Mouse (Mus musculus): ENCODE data around the gene Trpm4. TPM values are rescaled to one million over a fixed set of nuclear protein-coding genes. Genes with fewer than 3 reads are reported as not detected.

Gene Trpm4
- 17.9 and 18.2 TPM in 2 replicates for polyA plus RNA-seq (2012; rRNA removed)

GRCm38 (mm10) chr7:45333431-45333982 is at the start of gene Trpm4:
Trpm4 (minus strand) TSS chr7:45333780.
- H3K4me1 ChIP-seq (ENCODE audit: control insufficient read depth, insufficient read depth, low read length) = 0 out of 2 replicates have a peak, but pooled peaks cover 5% of the 10 kb centered on the region
- WGBS = under 1% methylated on average over 38 of the region's 38 CpGs
- TF ChIP-seq POLR2A (IDR thresholded peaks at IDR 0.05; ENCODE audit: low read depth, low read length) = peak; percentile 21
- TF ChIP-seq CTCF (conservative IDR thresholded peaks at IDR 0.05; ENCODE audit: insufficient read depth, insufficient read length, low read depth, low read length) = no peak
- no peaks in the 10 kb centered on the region for H3K27me3 ChIP-seq (replicated peaks; ENCODE audit: control insufficient read depth, insufficient read depth, low read length)
- no peaks in the 10 kb centered on the region for H3K36me3 ChIP-seq (ENCODE audit: control insufficient read depth, insufficient read depth, low read length)
- peak; percentile 86 for DNase-seq
- peak within 1 kb of the TSS; percentile 74 for H3K27ac ChIP-seq (ENCODE audit: insufficient read depth, low read depth, low read length)
- peak within 1 kb of the TSS; percentile 70 for H3K4me3 ChIP-seq (ENCODE audit: insufficient read depth, low read depth, low read length)

DNA sequence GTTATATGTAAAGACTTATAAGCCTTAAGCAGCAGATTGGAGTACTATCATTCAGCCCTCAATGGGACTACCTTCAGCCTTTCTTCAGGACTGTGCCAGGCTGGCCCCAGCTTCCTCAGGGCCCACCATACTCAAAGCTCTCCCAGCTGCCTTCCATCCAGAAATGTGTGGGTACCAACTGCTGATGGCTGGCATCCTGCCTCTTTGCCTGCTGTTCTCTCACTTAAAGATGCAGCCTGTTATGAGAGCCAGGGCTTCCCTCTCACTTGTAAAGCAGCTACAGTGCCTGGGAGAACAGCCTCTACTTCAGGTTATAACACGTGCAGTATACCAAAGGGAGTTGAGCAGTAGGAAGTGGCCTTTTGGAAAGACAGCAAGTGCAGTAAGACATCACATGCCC is 42.5 kb upstream of the Trpm4 start:
- no peak for DNase-seq
- Histone ChIP-seq H3K4me1 (ENCODE audit: control insufficient read depth, insufficient read depth, low read length) (no peaks in the 10 kb centered on the region), H3K27me3 (replicated peaks; ENCODE audit: control insufficient read depth, insufficient read depth, low read length) (no peaks in the 10 kb centered on the region), H3K27ac (ENCODE audit: insufficient read depth, low read depth, low read length) (no peak overlapping the region), H3K4me3 (ENCODE audit: insufficient read depth, low read depth, low read length) (no peak overlapping the region), H3K36me3 (ENCODE audit: control insufficient read depth, insufficient read depth, low read length) (no peaks in the 10 kb centered on the region; the same call in 1 of the 2 replicates)
- TF ChIP-seq CTCF (conservative IDR thresholded peaks at IDR 0.05; ENCODE audit: insufficient read depth, insufficient read length, low read depth, low read length) (no peak), POLR2A (IDR thresholded peaks at IDR 0.05; ENCODE audit: low read depth, low read length) (no peak)
- 83% methylated on average over 1 of the region's 1 CpGs for WGBS

DNA sequence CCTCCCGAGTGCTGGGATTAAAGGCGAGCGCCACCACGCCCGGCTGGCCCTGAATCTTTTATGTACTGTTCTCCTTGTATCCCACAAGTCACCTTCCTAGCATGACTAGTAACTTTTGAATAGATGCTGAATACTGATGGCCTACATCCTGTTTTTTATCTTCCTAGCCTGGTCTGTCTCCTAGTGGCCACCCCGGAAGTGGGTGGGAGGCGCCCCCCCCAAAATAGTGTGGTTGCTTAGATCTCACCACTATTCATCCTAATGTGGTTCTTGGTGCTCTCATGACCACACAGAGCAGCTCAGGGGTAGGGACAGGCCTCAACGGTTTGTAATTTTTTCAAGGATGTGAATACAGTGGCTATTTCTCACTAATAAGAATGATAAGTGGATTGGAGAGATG is 41.0 kb upstream of the Trpm4 start:
- TF ChIP-seq POLR2A (IDR thresholded peaks at IDR 0.05; ENCODE audit: low read depth, low read length) (no peak), CTCF (conservative IDR thresholded peaks at IDR 0.05; ENCODE audit: insufficient read depth, insufficient read length, low read depth, low read length) (no peak)
- 93% methylated on average over 8 of the region's 8 CpGs for WGBS
- H3K4me1 ChIP-seq (ENCODE audit: control insufficient read depth, insufficient read depth, low read length) = no peaks in the 10 kb centered on the region; the same call in 1 of the 2 replicates
- H3K27ac ChIP-seq (ENCODE audit: insufficient read depth, low read depth, low read length) = no peak overlapping the region
- H3K4me3 ChIP-seq (ENCODE audit: insufficient read depth, low read depth, low read length) = no peak overlapping the region
- no peaks in the 10 kb centered on the region; the same call in 1 of the 2 replicates for H3K36me3 ChIP-seq (ENCODE audit: control insufficient read depth, insufficient read depth, low read length)
- no peak for DNase-seq
- no peaks in the 10 kb centered on the region for H3K27me3 ChIP-seq (replicated peaks; ENCODE audit: control insufficient read depth, insufficient read depth, low read length)

GRCm38 (mm10) chr7:45372371-45372770 is 38.8 kb upstream of the Trpm4 start:
- H3K4me1 ChIP-seq (ENCODE audit: control insufficient read depth, insufficient read depth, low read length) = no peaks in the 10 kb centered on the region; the same call in 1 of the 2 replicates
- H3K4me3 ChIP-seq (ENCODE audit: insufficient read depth, low read depth, low read length) = no peak overlapping the region
- no peak for DNase-seq
- H3K27ac ChIP-seq (ENCODE audit: insufficient read depth, low read depth, low read length) = no peak overlapping the region
- no peaks in the 10 kb centered on the region for H3K27me3 ChIP-seq (replicated peaks; ENCODE audit: control insufficient read depth, insufficient read depth, low read length)
- 75% methylated on average over 5 of the region's 5 CpGs for WGBS
- no peak for TF ChIP-seq POLR2A (IDR thresholded peaks at IDR 0.05; ENCODE audit: low read depth, low read length)
- no peak for TF ChIP-seq CTCF (conservative IDR thresholded peaks at IDR 0.05; ENCODE audit: insufficient read depth, insufficient read length, low read depth, low read length)
- H3K36me3 ChIP-seq (ENCODE audit: control insufficient read depth, insufficient read depth, low read length) = no peaks in the 10 kb centered on the region; the same call in 1 of the 2 replicates

GRCm38 (mm10) chr7:45370475-45371311 is 37.1 kb upstream of the Trpm4 start, which contains the start of gene Lin7b:
Lin7b (minus strand) TSS chr7:45370583.
- DNase-seq = peak; percentile 92
- Histone ChIP-seq H3K4me1 (ENCODE audit: control insufficient read depth, insufficient read depth, low read length) (no peaks in the 10 kb centered on the region; the same call in 1 of the 2 replicates), H3K27me3 (replicated peaks; ENCODE audit: control insufficient read depth, insufficient read depth, low read length) (no peaks in the 10 kb centered on the region), H3K27ac (ENCODE audit: insufficient read depth, low read depth, low read length) (peak within 1 kb of the TSS; percentile 65; the same call in 1 of the 2 replicates), H3K36me3 (ENCODE audit: control insufficient read depth, insufficient read depth, low read length) (no peaks in the 10 kb centered on the region), H3K4me3 (ENCODE audit: insufficient read depth, low read depth, low read length) (peak within 1 kb of the TSS; percentile 57)
- TF ChIP-seq CTCF (conservative IDR thresholded peaks at IDR 0.05; ENCODE audit: insufficient read depth, insufficient read length, low read depth, low read length) = no peak
- TF ChIP-seq POLR2A (IDR thresholded peaks at IDR 0.05; ENCODE audit: low read depth, low read length) = no peak
- WGBS = 8% methylated on average over 28 of the region's 28 CpGs

DNA sequence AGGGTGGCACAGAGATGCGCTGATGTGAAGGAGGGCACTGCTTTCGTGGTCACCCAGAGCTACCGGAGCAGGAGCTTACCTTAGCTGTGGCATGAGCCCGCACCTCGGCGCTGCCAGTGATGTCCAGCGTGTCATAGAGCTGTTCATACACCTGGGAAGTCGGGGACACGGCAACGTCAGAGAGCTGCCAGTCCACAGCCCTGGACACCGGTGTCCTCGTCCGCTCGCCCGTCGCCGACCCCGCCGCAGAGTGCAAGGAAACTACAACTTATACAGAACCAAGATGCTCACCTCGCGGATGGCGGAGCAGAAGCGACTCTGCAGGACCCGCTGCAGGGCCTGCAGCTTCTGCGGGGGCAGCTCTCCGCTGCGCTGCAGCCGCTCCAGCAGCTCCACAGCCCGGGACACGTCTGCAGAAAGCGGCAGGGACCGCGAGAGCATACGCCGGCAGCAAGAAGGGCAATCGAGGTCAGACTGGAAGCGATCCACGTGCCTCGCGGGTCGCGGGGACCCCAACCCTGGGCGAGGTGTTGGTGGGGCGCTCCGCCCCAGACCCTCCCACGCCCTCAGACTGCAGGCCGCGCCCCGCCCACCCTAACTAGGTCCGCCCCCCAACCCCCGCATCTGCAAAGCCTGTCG is 36.4 kb upstream of the Trpm4 start:
- Histone ChIP-seq H3K36me3 (ENCODE audit: control insufficient read depth, insufficient read depth, low read length) (no peaks in the 10 kb centered on the region), H3K27ac (ENCODE audit: insufficient read depth, low read depth, low read length) (no peak overlapping the region), H3K4me3 (ENCODE audit: insufficient read depth, low read depth, low read length) (peak overlapping the region; percentile 57), H3K4me1 (ENCODE audit: control insufficient read depth, insufficient read depth, low read length) (no peaks in the 10 kb centered on the region; the same call in 1 of the 2 replicates), H3K27me3 (replicated peaks; ENCODE audit: control insufficient read depth, insufficient read depth, low read length) (no peaks in the 10 kb centered on the region)
- 6% methylated on average over 52 of the region's 52 CpGs for WGBS
- TF ChIP-seq POLR2A (IDR thresholded peaks at IDR 0.05; ENCODE audit: low read depth, low read length) = no peak
- TF ChIP-seq CTCF (conservative IDR thresholded peaks at IDR 0.05; ENCODE audit: insufficient read depth, insufficient read length, low read depth, low read length) = no peak
- no peak for DNase-seq

Data from kidney, adult 2 months (tissue).